Mouse (Mus musculus) G1E (cell line): ENCODE results near the gene Rptor. TPM values are rescaled to one million over a fixed set of nuclear protein-coding genes. Genes with fewer than 3 reads are reported as not detected.
A peak's percentile ranks its signal among the peaks of the same experiment; 100 is the strongest.

Experiments
- ATAC-seq: 2 replicates; pipeline ENCODE4 v1.8.0; 2016; ENCODE audit warnings: mild to moderate bottlenecking; ENCODE audit not compliant: insufficient number of reproducible peaks, poor library complexity, low FRiP score, severe bottlenecking; ENCODE audit errors: extremely low read depth
- DNase-seq: peaks from one replicate; pipeline ENCODE4 v3.0.0; 2012; ENCODE audit warnings: low spot score
- H3K27me3 ChIP-seq: 2 replicates; pipeline ENCODE4 v1.6.1; 2012; ENCODE audit warnings: mild to moderate bottlenecking, low read length, inconsistent platforms; ENCODE audit not compliant: insufficient read depth
- H3K36me3 ChIP-seq: replicated peaks from 2 replicates; pipeline ENCODE3; 2012; ENCODE audit warnings: mild to moderate bottlenecking, inconsistent platforms
- H3K4me1 ChIP-seq: 2 replicates; pipeline ENCODE4 v1.6.1; 2012; ENCODE audit warnings: low read depth, low read length, inconsistent platforms, mixed read lengths; ENCODE audit not compliant: insufficient read depth
- H3K4me3 ChIP-seq: 2 replicates; pipeline ENCODE4 v1.5.1; 2012; ENCODE audit warnings: low read depth, mild to moderate bottlenecking, inconsistent platforms, low read length, moderate library complexity, mixed read lengths
- H3K9me3 ChIP-seq: replicated peaks from 2 replicates; pipeline ENCODE4 v1.6.1; 2012; ENCODE audit warnings: inconsistent platforms
- CTCF ChIP-seq: IDR thresholded peaks from 2 replicates; pipeline ENCODE4 v1.5.1; 2012; ENCODE audit warnings: low read depth, low read length, inconsistent platforms, mixed read lengths
- GATA1 ChIP-seq: IDR thresholded peaks from 2 replicates; pipeline ENCODE4 v1.6.1; 2012; ENCODE audit warnings: borderline replicate concordance, low read length, inconsistent platforms, mixed read lengths
- GATA2 ChIP-seq: IDR thresholded peaks from 2 replicates; pipeline ENCODE4 v1.6.1; 2012; ENCODE audit warnings: low read depth, low read length, inconsistent platforms, borderline replicate concordance
- POLR2AphosphoS5 ChIP-seq: IDR thresholded peaks from 2 replicates; pipeline ENCODE4 v1.6.1; 2012; ENCODE audit warnings: low read depth, low read length, inconsistent platforms; ENCODE audit not compliant: insufficient replicate concordance
- TAL1 ChIP-seq: conservative IDR thresholded peaks from 2 replicates; pipeline ENCODE4 v1.6.1; 2012; ENCODE audit warnings: low read depth, low read length, inconsistent platforms, mixed read lengths
- polyA plus RNA-seq: library from polyadenylated mRNA; stranded (reverse); fragments of >175 nt; gene quantifications from 2 replicates; pipeline ENCODE4 v1.2.3, GENCODE M21; 2012
- total RNA-seq, 2 experiments: library from RNA; stranded (forward) in 1 of 2; stranded (reverse) in 1 of 2; fragments of 200-1000 nt in 1 of 2; fragments of >200 nt in 1 of 2; fragmentation: Nextera tagmentation in 1 of 2; gene quantifications; 2 replicates each; pipeline ENCODE4 v1.2.3; 2014 to 2017

Gene Rptor
- total and polyA plus RNA-seq, 3 experiments = 17.9 to 51.9 (median 46.5) TPM

DNA sequence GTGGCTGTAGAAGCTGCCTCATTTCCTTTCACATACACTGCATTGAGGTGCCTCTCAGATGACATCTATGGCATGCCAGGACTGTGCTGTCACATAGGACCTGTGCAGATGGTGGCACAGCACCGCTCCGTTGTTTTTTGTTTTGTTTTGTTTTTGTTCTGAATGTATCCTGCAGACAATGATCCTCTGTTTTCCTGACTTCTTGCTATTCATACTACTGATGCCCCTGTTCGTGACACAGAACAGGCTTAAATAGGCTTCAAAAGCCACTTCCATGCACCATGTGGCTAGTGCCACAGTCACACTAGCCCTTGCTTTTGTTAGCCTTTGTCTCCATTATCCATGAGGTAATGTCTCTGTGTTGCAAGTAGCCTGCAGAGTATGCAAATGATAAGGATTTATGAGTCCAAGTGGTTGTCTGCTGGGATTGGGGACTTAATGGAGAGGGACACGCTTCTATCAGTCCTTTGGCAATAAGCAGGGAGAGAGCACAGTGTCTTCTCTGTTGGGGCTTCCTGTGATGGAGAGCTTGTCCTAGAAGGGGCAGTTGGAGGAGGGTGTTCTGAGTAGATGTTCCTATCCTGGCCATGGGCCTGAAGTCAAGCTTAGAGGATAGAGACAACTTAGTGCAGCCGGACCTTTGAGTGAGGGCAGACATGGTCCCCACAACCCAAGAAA, 164.2 kb downstream of the Rptor start:
- DNase-seq = no peak
- TF ChIP-seq GATA2 (no peak), POLR2AphosphoS5 (no peak), TAL1 (no peak)
- peaks cover 3% of the 10 kb centered on the region for H3K4me1 ChIP-seq
- no peaks in the 10 kb centered on the region for H3K9me3 ChIP-seq
- ATAC-seq = no peak
- no peaks in the 10 kb centered on the region for H3K27me3 ChIP-seq
- peaks cover 92% of the 10 kb centered on the region for H3K36me3 ChIP-seq
- no peak overlapping the region for H3K4me3 ChIP-seq

DNA sequence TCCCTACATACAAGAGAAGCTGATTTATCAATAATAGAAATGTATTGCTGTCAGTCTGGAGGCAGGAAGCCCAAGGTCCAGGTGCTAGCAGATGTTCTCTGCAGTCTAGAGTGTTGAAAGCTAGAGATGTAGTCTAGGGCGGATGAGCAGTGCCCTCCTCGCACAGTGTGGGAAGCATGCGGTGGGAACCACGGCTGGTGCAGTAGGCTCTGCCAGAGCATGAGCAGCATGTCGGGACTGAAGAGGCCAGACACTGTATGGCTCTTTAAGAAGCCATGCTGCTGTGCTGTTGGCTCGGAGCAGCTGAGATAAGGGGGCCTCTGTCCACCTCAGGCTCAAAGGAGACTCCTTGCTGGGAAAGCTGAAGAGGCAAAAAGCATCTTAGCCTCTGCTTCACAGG, 164.8 kb downstream of the Rptor start:
- no peak for ATAC-seq
- no peak for DNase-seq
- H3K4me3 ChIP-seq = no peak overlapping the region
- no peaks in the 10 kb centered on the region for H3K27me3 ChIP-seq
- no peaks in the 10 kb centered on the region for H3K9me3 ChIP-seq
- peaks cover 93% of the 10 kb centered on the region for H3K36me3 ChIP-seq
- peaks cover 3% of the 10 kb centered on the region for H3K4me1 ChIP-seq
- TF ChIP-seq CTCF (no peak), GATA1 (no peak), POLR2AphosphoS5 (no peak), GATA2 (no peak), TAL1 (no peak)

- Histone ChIP-seq H3K36me3 (peaks cover 94% of the 10 kb centered on the region), H3K4me1 (peaks cover 3% of the 10 kb centered on the region), H3K4me3 (no peak overlapping the region), H3K9me3 (no peaks in the 10 kb centered on the region), H3K27me3 (no peaks in the 10 kb centered on the region)
- DNase-seq (no peak), ATAC-seq (no peak)
- TF ChIP-seq CTCF = no peak
These were observed 165.8 kb downstream of the Rptor start for GRCm38 (mm10) chr11:119768511-119768910.

GRCm38 (mm10) chr11:119769666-119770065, 167.0 kb downstream of the Rptor start:
- Histone ChIP-seq H3K4me1 (peaks cover 3% of the 10 kb centered on the region), H3K36me3 (peaks cover 96% of the 10 kb centered on the region), H3K9me3 (peaks cover 5% of the 10 kb centered on the region; the same call in 1 of the 2 replicates), H3K4me3 (no peak overlapping the region), H3K27me3 (no peaks in the 10 kb centered on the region)
- no peak for DNase-seq
- no peak for ATAC-seq
- TF ChIP-seq TAL1 = no peak
- TF ChIP-seq GATA1 = no peak
- no peak for TF ChIP-seq POLR2AphosphoS5
- TF ChIP-seq CTCF = peak; percentile 20; the same call in 1 of the 2 replicates
- TF ChIP-seq GATA2 = no peak

- Histone ChIP-seq H3K27me3 (no peaks in the 10 kb centered on the region), H3K4me3 (no peak overlapping the region), H3K36me3 (peaks cover 96% of the 10 kb centered on the region), H3K4me1 (peaks cover 3% of the 10 kb centered on the region), H3K9me3 (peaks cover 17% of the 10 kb centered on the region)
- DNase-seq = no peak
- no peak for ATAC-seq
- TF ChIP-seq GATA1 (no peak), GATA2 (no peak)
These were observed 168.3 kb downstream of the Rptor start for GRCm38 (mm10) chr11:119770985-119771384.

- ATAC-seq (no peak), DNase-seq (no peak)
- peaks cover 3% of the 10 kb centered on the region for H3K4me1 ChIP-seq
- H3K9me3 ChIP-seq = peaks cover 20% of the 10 kb centered on the region
- no peak overlapping the region for H3K4me3 ChIP-seq
- H3K36me3 ChIP-seq = peaks cover 95% of the 10 kb centered on the region
- no peaks in the 10 kb centered on the region for H3K27me3 ChIP-seq
- TF ChIP-seq GATA1 (no peak), GATA2 (no peak), CTCF (no peak), TAL1 (no peak), POLR2AphosphoS5 (no peak)
These were observed 170.2 kb downstream of the Rptor start for GRCm38 (mm10) chr11:119772896-119773295.
